Mouse (Mus musculus): Measurements from ENCODE around the gene Cbx5.

Gene Cbx5

GRCm38 (mm10) chr15:103145635-103146299, 93.8 kb downstream of the Cbx5 start:
- DNase-seq (ENCODE audit: low read depth, low spot score): no peak

- no peak for DNase-seq (ENCODE audit: low read depth, low spot score)
These were observed 95.4 kb downstream of the Cbx5 start for GRCm38 (mm10) chr15:103144176-103144575.
